Mouse (Mus musculus) macrophage (primary cell): ENCODE results near the gene Prkd2. TPM values are rescaled to one million over a fixed set of nuclear protein-coding genes. Genes with fewer than 3 reads are reported as not detected.

Source experiments
- H3K27ac ChIP-seq: fragments of 350-480 bp; formaldehyde crosslinking; 2 replicates; pipeline ENCODE4 v1.9.0; 2021
- H3K36me3 ChIP-seq: fragments of 350-480 bp; formaldehyde crosslinking; 2 replicates; pipeline ENCODE4 v1.9.0; 2021; ENCODE audit errors: inconsistent target
- H3K4me3 ChIP-seq: fragments of 350-480 bp; formaldehyde crosslinking; 2 replicates; pipeline ENCODE4 v1.9.0; 2021; ENCODE audit errors: inconsistent target
- H3K79me2 ChIP-seq: fragments of 350-480 bp; formaldehyde crosslinking; 2 replicates; pipeline ENCODE4 v1.9.0; 2021; ENCODE audit errors: inconsistent target
- WGBS: methylation state at CpG from one replicate; pipeline ENCODE4 v1.1.7; 2026; ENCODE audit warnings: inconsistent platforms; ENCODE audit not compliant: missing documents; 5-methylcytosine and 5-hydroxymethylcytosine counted together
- polyA plus RNA-seq: library from polyadenylated mRNA; stranded (reverse); fragments of 250-400 nt; gene quantifications from 3 replicates; pipeline ENCODE4 v1.2.4, GENCODE M21; 2018; ENCODE audit warnings: inconsistent platforms

The Prkd2 gene
- polyA plus RNA-seq, 1 experiment from 2014 or later: 4.8 TPM

DNA sequence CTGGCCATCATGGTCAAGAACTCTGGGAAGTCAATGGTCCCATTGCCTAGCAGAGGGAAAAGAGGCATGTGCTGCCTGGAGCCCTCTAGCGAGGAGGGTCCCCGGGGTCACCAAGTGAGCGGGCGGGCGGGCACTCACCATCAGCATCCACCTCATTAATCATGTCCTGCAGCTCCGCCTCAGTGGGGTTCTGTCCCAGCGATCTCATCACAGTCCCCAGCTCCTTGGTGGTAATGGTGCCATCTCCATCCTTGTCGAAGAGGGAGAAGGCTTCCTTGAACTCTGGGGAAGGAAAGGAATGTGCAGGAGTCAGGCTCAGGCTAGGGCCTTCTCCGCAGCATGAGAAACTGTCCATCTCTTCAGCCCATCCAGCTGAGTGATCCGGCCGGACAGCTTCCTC is 74.7 kb downstream of the Prkd2 start:
- H3K27ac ChIP-seq: no peak overlapping the region
- peaks cover 42% of the 10 kb centered on the region for H3K79me2 ChIP-seq
- H3K4me3 ChIP-seq: no peak overlapping the region
- 95% methylated on average over 9 of the region's 11 CpGs for WGBS
- H3K36me3 ChIP-seq: peaks cover 40% of the 10 kb centered on the region

DNA sequence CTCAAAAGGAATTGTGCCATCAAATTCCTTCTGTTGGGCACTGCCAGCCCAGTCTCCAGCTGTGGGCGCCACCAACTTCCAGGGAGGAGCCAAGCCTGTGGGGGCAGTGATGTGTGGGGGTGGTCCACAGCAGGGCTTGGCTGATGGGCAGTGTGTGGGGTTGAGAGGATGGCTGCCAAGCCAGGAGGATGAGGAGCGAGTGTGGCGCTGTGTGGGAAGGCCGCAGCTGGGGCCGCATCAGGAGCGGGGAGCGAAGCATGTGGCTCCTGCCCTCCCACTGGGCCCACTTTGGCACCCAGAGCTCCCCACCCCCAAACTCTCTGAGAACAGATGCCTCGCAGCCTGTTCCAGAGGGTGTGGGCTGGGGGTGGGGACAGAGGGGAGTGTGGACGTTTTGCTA is 75.3 kb downstream of the Prkd2 start:
- no peak overlapping the region for H3K4me3 ChIP-seq
- H3K36me3 ChIP-seq: peaks cover 40% of the 10 kb centered on the region
- peaks cover 48% of the 10 kb centered on the region for H3K79me2 ChIP-seq
- no peak overlapping the region for H3K27ac ChIP-seq
- 97% methylated on average over 8 of the region's 9 CpGs for WGBS

DNA sequence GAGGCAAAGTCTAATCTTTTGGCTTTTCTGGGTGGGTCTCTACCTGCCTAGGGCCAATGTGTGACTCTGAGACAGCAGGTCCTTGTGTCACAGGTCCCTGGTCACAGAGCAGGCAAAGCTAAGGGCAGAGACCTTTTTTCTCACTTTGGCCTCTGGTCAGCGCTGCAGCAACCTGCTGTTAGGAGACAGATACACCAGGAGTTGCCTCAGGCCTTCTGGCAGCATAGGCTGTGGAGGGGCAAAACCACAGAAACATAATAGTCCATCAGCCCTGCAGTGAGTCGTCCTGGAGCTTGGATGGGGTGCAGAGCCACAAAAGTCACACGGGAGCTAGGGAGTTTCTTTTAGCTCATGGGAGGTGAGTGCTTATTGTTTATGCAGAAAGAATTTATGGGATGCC is 76.0 kb downstream of the Prkd2 start:
- Histone ChIP-seq H3K79me2 (peaks cover 54% of the 10 kb centered on the region), H3K27ac (no peak overlapping the region), H3K4me3 (no peak overlapping the region), H3K36me3 (peaks cover 40% of the 10 kb centered on the region)
- 93% methylated on average over 3 of the region's 3 CpGs for WGBS

DNA sequence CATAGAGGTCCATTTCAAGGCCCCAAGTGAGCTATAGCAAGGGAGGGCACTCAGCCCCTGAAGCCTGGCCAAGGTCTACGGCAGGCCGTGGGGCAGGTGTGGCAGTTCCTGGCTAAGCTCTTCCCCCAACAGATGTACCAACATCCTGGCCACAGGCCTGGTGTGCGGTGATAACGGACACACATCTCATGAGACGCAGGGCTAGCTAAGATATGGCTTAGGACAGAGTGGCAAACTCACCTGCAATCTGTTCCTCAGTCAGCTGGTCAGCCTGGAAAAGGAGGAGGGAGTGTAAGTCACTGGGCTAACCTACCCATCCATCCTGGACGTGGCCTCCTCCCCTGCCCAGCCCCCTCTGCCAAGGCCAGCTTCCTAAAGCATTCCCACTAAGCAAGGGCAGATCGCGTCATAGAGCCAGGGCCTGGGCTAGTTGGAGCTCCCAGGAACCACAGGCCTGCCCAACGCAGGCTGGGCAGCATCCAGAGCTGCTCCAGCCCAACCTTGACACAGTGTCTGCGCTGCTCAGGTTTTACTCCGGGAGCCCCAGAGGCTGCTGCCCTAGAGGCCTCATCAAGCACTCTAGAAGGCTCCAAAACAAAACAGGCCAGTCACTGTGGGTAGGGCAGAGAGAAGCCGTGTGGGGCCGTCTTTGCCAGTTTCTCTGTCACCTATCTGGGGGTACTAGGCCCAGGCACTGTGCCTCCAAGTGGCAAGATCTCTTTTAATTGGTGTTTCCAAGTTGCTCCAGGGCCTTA is 76.9 kb downstream of the Prkd2 start:
- Histone ChIP-seq H3K79me2 (peaks cover 54% of the 10 kb centered on the region), H3K4me3 (no peak overlapping the region), H3K36me3 (peaks cover 40% of the 10 kb centered on the region), H3K27ac (no peak overlapping the region)
- WGBS: 79% methylated on average over 13 of the region's 13 CpGs

Other genes with a start within 250 kb of the Prkd2 start
- gene Arhgap35, start 227.9 kb upstream of the Prkd2 start, polyA plus RNA-seq: 5.7 to 7.4 TPM (median 7.3 TPM) in 3 replicates
- not detected in 3 replicates for gene Ceacam15, start 167.2 kb upstream of the Prkd2 start, polyA plus RNA-seq
- not detected in 3 replicates for gene Ceacam9, start 121.0 kb upstream of the Prkd2 start, polyA plus RNA-seq
- gene Ap2s1, start 104.5 kb upstream of the Prkd2 start, polyA plus RNA-seq: 207 to 606 TPM (median 518 TPM) in 3 replicates
- 4.0 to 23.3 TPM (median 15.1 TPM) in 3 replicates for gene Slc1a5, start 61.6 kb upstream of the Prkd2 start, polyA plus RNA-seq
- gene Strn4, start 27.0 kb upstream of the Prkd2 start, polyA plus RNA-seq: 26.7 to 43.9 TPM (median 39.6 TPM) in 3 replicates
- gene Fkrp, start 26.2 kb upstream of the Prkd2 start, polyA plus RNA-seq: 17.4 to 25.4 TPM (median 20.5 TPM) in 3 replicates
- gene Dact3, start 32.4 kb downstream of the Prkd2 start, polyA plus RNA-seq: 0.15 to 0.32 TPM (median 0.31 TPM) in 3 replicates
- gene Gng8, start 48.9 kb downstream of the Prkd2 start, polyA plus RNA-seq: not detected in 3 replicates
- 2.2 to 3.8 TPM (median 3.6 TPM) in 3 replicates for gene Ptgir, start 63.6 kb downstream of the Prkd2 start, polyA plus RNA-seq
- 148 to 197 TPM (median 177 TPM) in 3 replicates for gene Calm3, start 81.2 kb downstream of the Prkd2 start, polyA plus RNA-seq
- gene Pnmal2, start 101.8 kb downstream of the Prkd2 start, polyA plus RNA-seq: not detected in 3 replicates
- not detected in 3 replicates for gene Pnmal1, start 116.8 kb downstream of the Prkd2 start, polyA plus RNA-seq
- gene Gm42372, start 140.2 kb downstream of the Prkd2 start, polyA plus RNA-seq: not detected in 3 replicates
- 0.03 TPM in 1 of 3 replicates, not detected in the others for gene Ccdc8, start 149.8 kb downstream of the Prkd2 start, polyA plus RNA-seq
- 49.0 to 68.9 TPM (median 61.2 TPM) in 3 replicates for gene Ppp5c, start 185.0 kb downstream of the Prkd2 start, polyA plus RNA-seq
- gene Hif3a, start 219.5 kb downstream of the Prkd2 start, polyA plus RNA-seq: not detected in 3 replicates
- gene Psg16, start 231.1 kb downstream of the Prkd2 start, polyA plus RNA-seq: not detected in 3 replicates